ENCODE assay signal across 28 mouse cellular contexts in the genomic region with DNA sequence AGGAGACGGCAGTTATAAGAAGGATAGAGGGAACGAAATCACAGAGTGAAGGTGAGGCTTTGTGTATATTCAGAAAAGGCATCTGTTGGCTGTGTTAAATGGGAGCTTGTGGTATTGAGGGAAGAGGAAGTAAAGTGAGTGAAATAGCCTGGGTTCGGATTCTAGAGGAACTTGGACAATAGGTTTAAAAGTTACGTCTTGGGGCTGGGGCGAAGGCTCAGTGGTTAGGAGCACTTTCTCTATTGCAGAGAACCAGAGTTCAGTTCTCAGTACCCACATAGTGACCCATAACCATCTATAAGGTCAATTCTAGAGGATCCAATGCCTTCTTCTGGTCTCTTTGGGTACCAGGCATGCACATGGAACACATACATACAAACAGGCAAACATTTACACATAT.
DNase-seq lines count a peak whose midpoint lies in the region; ATAC-seq and TF ChIP-seq lines count a peak whose summit lies in the region.
"Had no signal": no experiment of that assay in that cellular context is flagged by ENCODE, and none has a peak within 500 bp of the region (broad histone marks: within the 10 kb centered on the region; RNA-seq: fewer than 3 reads in every experiment).

No protein-coding gene starts in this region.

- H3K4me1 ChIP-seq in testis, adult 2 months (ENCODE audit: control insufficient read depth, insufficient read depth, low read length) = peaks cover 5% of the 10 kb centered on the region

- H3ac ChIP-seq in myocyte (ENCODE audit: control insufficient read depth, insufficient read length) = no peak overlapping the region

- H3K27me3 ChIP-seq in testis, adult 2 months (ENCODE audit: control insufficient read depth, insufficient read depth, low read length) = no peaks in the 10 kb centered on the region
- H3K27me3 ChIP-seq in myocyte (ENCODE audit: control insufficient read depth, insufficient read depth, insufficient read length) = no peaks in the 10 kb centered on the region
- H3K27me3 ChIP-seq: CH12.LX; embryonic facial prominence, embryonic 12.5 days; forebrain, embryonic 12.5 days; Patski had no signal

- H3K27ac ChIP-seq in gastrocnemius, adult 2 months = peak overlapping the region; percentile 83
- H3K27ac ChIP-seq in testis, adult 2 months (ENCODE audit: control insufficient read depth, insufficient read depth, low read depth, low read length) = peak overlapping the region; percentile 29; the same call in 1 of the 2 replicates
- H3K27ac ChIP-seq: embryonic facial prominence, embryonic 10.5 days; embryonic facial prominence, embryonic 12.5 days; forebrain, embryonic 10.5 days; forebrain, embryonic 12.5 days had no signal

- TF ChIP-seq POLR2A in testis, adult 2 months (IDR thresholded peaks at IDR 0.05; ENCODE audit: control insufficient read depth, low read depth, low read length) = no peak
- no peak for TF ChIP-seq POLR2A in myocyte (IDR thresholded peaks at IDR 0.05; ENCODE audit: insufficient read length, low read depth)

- no peak for TF ChIP-seq CTCF in gastrocnemius, adult 2 months (IDR thresholded peaks at IDR 0.05)
- TF ChIP-seq CTCF in testis, adult 2 months (IDR thresholded peaks at IDR 0.05; ENCODE audit: control insufficient read depth, insufficient read depth, insufficient replicate concordance, low read depth, low read length) = no peak

- no peak overlapping the region for H3K4me3 ChIP-seq in gastrocnemius, adult 2 months
- no peak overlapping the region for H3K4me3 ChIP-seq in testis, adult 2 months (ENCODE audit: control insufficient read depth, low read depth, low read length)
- no peak overlapping the region for H3K4me3 ChIP-seq in myocyte
- H3K4me3 ChIP-seq: embryonic facial prominence, embryonic 10.5 days; embryonic facial prominence, embryonic 12.5 days; erythroblast, embryonic 14.5 days; forebrain, embryonic 10.5 days; forebrain, embryonic 12.5 days had no signal

- no peaks in the 10 kb centered on the region for H3K36me3 ChIP-seq in testis, adult 2 months (ENCODE audit: control insufficient read depth, insufficient read depth, low read length)
- peaks cover 3% of the 10 kb centered on the region for H3K36me3 ChIP-seq in myocyte (ENCODE audit: control insufficient read depth, insufficient read depth)
- H3K36me3 ChIP-seq: forebrain, embryonic 10.5 days; forebrain, embryonic 12.5 days; G1E had no signal

- peaks cover 63% of the 10 kb centered on the region for H3K79me2 ChIP-seq in myocyte (ENCODE audit: control insufficient read depth, insufficient read depth)

- peak; percentile 40; the same call in 1 of the 2 replicates for ATAC-seq in megakaryocyte, adult 5-6 weeks (ENCODE audit: poor library complexity, severe bottlenecking)
- ATAC-seq: activated CD4-positive, CD25-positive, alpha-beta regulatory T cell, adult 4 months; CD4-positive, CD25-positive, alpha-beta regulatory T cell, adult 4 months; forebrain, embryonic 14.5 days had no signal

- DNase-seq in gastrocnemius, adult 2 months = no peak
- DNase-seq in gastrocnemius, postnatal 14 days = no peak
- DNase-seq in testis, postnatal 14 days (ENCODE audit: low spot score) = no peak
- DNase-seq in layer of hippocampus, postnatal 25 days (ENCODE audit: extremely low spot score in 1 of 2, low spot score in 1 of 2) = no peak
- DNase-seq in kidney, adult 18-20 months = no peak
- DNase-seq: adrenal gland, adult 8-10 months; adrenal gland, postnatal 14 days; adrenal gland, postnatal 36 days; B cell, adult 2 months; cerebellum, adult 11-12 months; cerebellum, adult 2 months; cerebellum, adult 9-10 months; cerebellum, postnatal 10 days; cerebellum, postnatal 25 days had no signal

- intact Hi-C loops in gastrocnemius, adult 2 months (cut with DNase I) = no loop called here
- intact Hi-C loops in gastrocnemius, postnatal 14 days (cut with DNase I; ENCODE audit: low total_unique reads) = no loop called here

- H3K4me2 ChIP-seq in myocyte (ENCODE audit: low read depth) = peak overlapping the region; percentile 84
- H3K4me2 ChIP-seq: embryonic facial prominence, embryonic 12.5 days; forebrain, embryonic 12.5 days had no signal

TF ChIP-seq in myocyte, 11 proteins besides CTCF, POLR2A, EP300 and RAD21:
- TF ChIP-seq CEBPB (IDR thresholded peaks at IDR 0.05; ENCODE audit: insufficient read depth, poor library complexity, severe bottlenecking) = no peak
- TF ChIP-seq MAX (IDR thresholded peaks at IDR 0.05; ENCODE audit: low read depth) = no peak
